Mouse (Mus musculus) midbrain, embryonic 10.5 days (tissue): ENCODE measurements at regions not wholly inside any gene's neighbourhood (a gene's known extent, or its start where the extent isn't known, plus 50 kb on each side); places are given as distances from the start of the nearest gene placed in this dataset.

Experiments
- DNase-seq: peaks from one replicate; pipeline ENCODE4 v3.0.0-alpha.2; 2017; ENCODE audit warnings: low spot score
- H3K27ac ChIP-seq: fragments of 300-500 bp; sonication (generic); replicated peaks from 2 replicates; pipeline ENCODE4 v1.5.1; 2016; ENCODE audit warnings: mild to moderate bottlenecking
- H3K27me3 ChIP-seq: fragments of 300-500 bp; sonication (generic); 2 replicates; pipeline ENCODE4 v1.6.1; 2016; ENCODE audit warnings: low read depth, mild to moderate bottlenecking; ENCODE audit not compliant: poor library complexity, severe bottlenecking
- H3K36me3 ChIP-seq: fragments of 300-500 bp; sonication (generic); 2 replicates; pipeline ENCODE4 v1.6.1; 2016; ENCODE audit warnings: mild to moderate bottlenecking, moderate library complexity
- H3K4me1 ChIP-seq: fragments of 300-500 bp; sonication (generic); 2 replicates; pipeline ENCODE4 v1.6.1; 2016
- H3K4me3 ChIP-seq: fragments of 300-500 bp; sonication (generic); 2 replicates; pipeline ENCODE4 v1.5.1; 2016; ENCODE audit warnings: mild to moderate bottlenecking, moderate library complexity
- H3K9me3 ChIP-seq: fragments of 300-500 bp; sonication (generic); replicated peaks from 2 replicates; pipeline ENCODE4 v1.6.1; 2016; ENCODE audit warnings: mild to moderate bottlenecking
- WGBS: fragments of 180-500 bp; shearing (Covaris S2); methylation state at CpG from one replicate; pipeline ENCODE4 v1.1.7; 2016; 5-methylcytosine and 5-hydroxymethylcytosine counted together

- Histone ChIP-seq H3K4me1 (no peaks in the 10 kb centered on the region), H3K36me3 (no peaks in the 10 kb centered on the region), H3K27ac (no peak overlapping the region), H3K9me3 (no peaks in the 10 kb centered on the region), H3K4me3 (no peak overlapping the region), H3K27me3 (no peaks in the 10 kb centered on the region)
- DNase-seq: no peak
- 82% methylated on average over 4 of the region's 4 CpGs for WGBS
Observed at GRCm38 (mm10) chr8:89358411-89358810, 314.4 kb upstream of the Sall1 start.

- no peaks in the 10 kb centered on the region for H3K27me3 ChIP-seq
- WGBS: 82% methylated on average over 3 of the region's 3 CpGs
- H3K4me3 ChIP-seq: no peak overlapping the region
- no peak overlapping the region for H3K27ac ChIP-seq
- no peaks in the 10 kb centered on the region for H3K36me3 ChIP-seq
- no peaks in the 10 kb centered on the region for H3K9me3 ChIP-seq
- H3K4me1 ChIP-seq: no peaks in the 10 kb centered on the region
- DNase-seq: no peak
Observed at GRCm38 (mm10) chr8:89345547-89345946, 301.6 kb upstream of the Sall1 start.

GRCm38 (mm10) chr8:89341686-89342085, 297.7 kb upstream of the Sall1 start:
- H3K27me3 ChIP-seq: no peaks in the 10 kb centered on the region
- no peaks in the 10 kb centered on the region for H3K36me3 ChIP-seq
- H3K4me3 ChIP-seq: no peak overlapping the region
- no peak overlapping the region for H3K27ac ChIP-seq
- no peak for DNase-seq
- no peaks in the 10 kb centered on the region for H3K4me1 ChIP-seq
- WGBS: 90% methylated on average over 5 of the region's 5 CpGs
- no peaks in the 10 kb centered on the region for H3K9me3 ChIP-seq

- Histone ChIP-seq H3K4me3 (no peak overlapping the region), H3K4me1 (peaks cover 9% of the 10 kb centered on the region; the same call in 1 of the 2 replicates), H3K27me3 (no peaks in the 10 kb centered on the region), H3K27ac (no peak overlapping the region), H3K36me3 (no peaks in the 10 kb centered on the region), H3K9me3 (no peaks in the 10 kb centered on the region)
- 70% methylated on average over 2 of the region's 2 CpGs for WGBS
- DNase-seq: no peak
Observed at GRCm38 (mm10) chr8:89335416-89335815, 291.5 kb upstream of the Sall1 start.

GRCm38 (mm10) chr8:89325751-89326351, 281.9 kb upstream of the Sall1 start:
- Histone ChIP-seq H3K27me3 (no peaks in the 10 kb centered on the region), H3K36me3 (no peaks in the 10 kb centered on the region), H3K4me3 (no peak overlapping the region), H3K9me3 (no peaks in the 10 kb centered on the region), H3K27ac (no peak overlapping the region), H3K4me1 (peaks cover 18% of the 10 kb centered on the region; the same call in 1 of the 2 replicates)
- DNase-seq: no peak
- WGBS: 85% methylated on average over 2 of the region's 2 CpGs

GRCm38 (mm10) chr8:89325248-89325645, 281.3 kb upstream of the Sall1 start:
- H3K36me3 ChIP-seq: no peaks in the 10 kb centered on the region
- no peaks in the 10 kb centered on the region for H3K9me3 ChIP-seq
- H3K4me3 ChIP-seq: no peak overlapping the region
- DNase-seq: no peak
- WGBS: 91% methylated on average over 5 of the region's 5 CpGs
- H3K27ac ChIP-seq: no peak overlapping the region
- no peaks in the 10 kb centered on the region for H3K27me3 ChIP-seq
- peaks cover 12% of the 10 kb centered on the region; the same call in 1 of the 2 replicates for H3K4me1 ChIP-seq

GRCm38 (mm10) chr8:89324462-89325247, 280.7 kb upstream of the Sall1 start:
- H3K36me3 ChIP-seq: no peaks in the 10 kb centered on the region
- H3K9me3 ChIP-seq: no peaks in the 10 kb centered on the region
- no peak overlapping the region for H3K4me3 ChIP-seq
- peaks cover 9% of the 10 kb centered on the region; the same call in 1 of the 2 replicates for H3K4me1 ChIP-seq
- DNase-seq: no peak
- 83% methylated on average over 12 of the region's 12 CpGs for WGBS
- no peak overlapping the region for H3K27ac ChIP-seq
- no peaks in the 10 kb centered on the region for H3K27me3 ChIP-seq

- WGBS: 47% methylated on average over 18 of the region's 18 CpGs
- H3K36me3 ChIP-seq: no peaks in the 10 kb centered on the region
- no peaks in the 10 kb centered on the region for H3K27me3 ChIP-seq
- no peak for DNase-seq
- H3K9me3 ChIP-seq: no peaks in the 10 kb centered on the region
- H3K4me3 ChIP-seq: no peak overlapping the region
- peak overlapping the region; percentile 50; the same call in 1 of the 2 replicates for H3K27ac ChIP-seq
- H3K4me1 ChIP-seq: peaks cover 42% of the 10 kb centered on the region
Observed at GRCm38 (mm10) chr8:89317514-89318289, 273.7 kb upstream of the Sall1 start.

GRCm38 (mm10) chr8:89316566-89317175, 272.7 kb upstream of the Sall1 start:
- Histone ChIP-seq H3K27me3 (no peaks in the 10 kb centered on the region), H3K4me3 (no peak overlapping the region), H3K9me3 (no peaks in the 10 kb centered on the region), H3K4me1 (peaks cover 42% of the 10 kb centered on the region), H3K36me3 (no peaks in the 10 kb centered on the region), H3K27ac (peak overlapping the region; percentile 7)
- 42% methylated on average over 12 of the region's 12 CpGs for WGBS
- peak; percentile 20 for DNase-seq

GRCm38 (mm10) chr8:89314907-89315306, 270.9 kb upstream of the Sall1 start:
- no peak for DNase-seq
- H3K27ac ChIP-seq: no peak overlapping the region
- H3K9me3 ChIP-seq: no peaks in the 10 kb centered on the region
- no peak overlapping the region for H3K4me3 ChIP-seq
- no peaks in the 10 kb centered on the region for H3K36me3 ChIP-seq
- peaks cover 59% of the 10 kb centered on the region for H3K4me1 ChIP-seq
- 93% methylated on average over 3 of the region's 3 CpGs for WGBS
- no peaks in the 10 kb centered on the region for H3K27me3 ChIP-seq

GRCm38 (mm10) chr8:89310696-89311214, 266.8 kb upstream of the Sall1 start:
- Histone ChIP-seq H3K27me3 (no peaks in the 10 kb centered on the region), H3K27ac (peak overlapping the region; percentile 77), H3K4me3 (no peak overlapping the region), H3K9me3 (no peaks in the 10 kb centered on the region), H3K36me3 (no peaks in the 10 kb centered on the region), H3K4me1 (peaks cover 68% of the 10 kb centered on the region)
- DNase-seq: no peak
- 47% methylated on average over 5 of the region's 5 CpGs for WGBS

GRCm38 (mm10) chr8:89309591-89309990, 265.6 kb upstream of the Sall1 start:
- Histone ChIP-seq H3K4me1 (peaks cover 59% of the 10 kb centered on the region), H3K36me3 (no peaks in the 10 kb centered on the region), H3K4me3 (no peak overlapping the region), H3K9me3 (no peaks in the 10 kb centered on the region), H3K27ac (peak overlapping the region; percentile 77), H3K27me3 (no peaks in the 10 kb centered on the region)
- peak; percentile 30 for DNase-seq
- WGBS: 2% methylated on average over 4 of the region's 4 CpGs
